Mouse (Mus musculus) stomach, postnatal 0 days (tissue): ENCODE data around the gene Il27.

ENCODE experiments used
- CTCF ChIP-seq: IDR thresholded peaks from 2 replicates; pipeline ENCODE4 v1.5.1; 2016; ENCODE audit warnings: antibody characterized with exemption, low read depth, mild to moderate bottlenecking, moderate library complexity
- EP300 ChIP-seq: optimal IDR thresholded peaks from 2 replicates; pipeline ENCODE3; 2016; ENCODE audit warnings: antibody characterized with exemption

GRCm38 (mm10) chr7:126556635-126557034 is 38.1 kb downstream of the Il27 start:
- TF ChIP-seq CTCF (no peak), EP300 (no peak)
